Mouse (Mus musculus) left cerebral cortex, postnatal 10 days (tissue): ENCODE results near the gene Clec4e. TPM values are rescaled to one million over a fixed set of nuclear protein-coding genes. Genes with fewer than 3 reads are reported as not detected.

Experiments
- DNase-seq, 2 experiments: peaks; one replicate each; pipeline ENCODE4 v3.0.0; 2021 to 2022; ENCODE audit warnings: low spot score in 2 of 2, mixed read lengths in 1 of 2; ENCODE audit errors: extremely low spot score in 1 of 2
- intact Hi-C: fragments of 180-260 bp; cut with DNase I; formaldehyde crosslinking; loops from one replicate; pipeline ENCODE4 v1.15.1; 2025
- total RNA-seq, 2 experiments: library from RNA; stranded (reverse); gene quantifications; 2 replicates each; pipeline ENCODE4 v1.2.3; 2021

Gene Clec4e
- total RNA-seq, 2 experiments from 2014 or later: not detected

DNA sequence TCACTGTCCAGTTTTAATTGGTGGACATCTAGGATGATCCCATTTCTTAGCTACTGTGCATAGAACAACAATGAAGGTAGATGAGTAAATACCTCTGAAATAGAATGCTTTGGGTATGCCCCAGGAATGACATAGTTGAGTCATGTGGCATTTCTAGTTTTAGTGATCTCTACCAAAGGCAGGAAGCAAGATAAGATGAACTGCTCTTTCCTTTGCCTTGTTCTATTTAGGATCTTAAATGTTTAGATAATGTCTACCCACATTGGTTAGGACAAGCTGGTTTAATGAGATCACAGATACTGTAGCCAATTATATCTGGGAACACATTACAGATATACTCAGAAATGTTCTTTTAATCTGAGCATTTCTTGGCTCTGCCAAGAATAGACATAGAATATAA is 52.1 kb downstream of the Clec4e start:
- intact Hi-C loops: no loop called here

More for the DNA sequence above, 52.1 kb downstream of the Clec4e start:
- no peak for DNase-seq

Other genes starting within 250 kb of the Clec4e start
- not detected for gene Clec4b1, start 239.9 kb downstream of the Clec4e start, total RNA-seq
- 1 to 10 TPM in 1 of 2 experiments, under 1 TPM in 1; 0.67 to 2.5 TPM for gene Clec4a2, start 183.4 kb downstream of the Clec4e start, total RNA-seq
- gene Clec4b2, start 117.0 kb downstream of the Clec4e start, total RNA-seq: not detected
- not detected for gene Clec4n, start 60.0 kb downstream of the Clec4e start, total RNA-seq
- not detected for gene Clec4d, start 27.8 kb downstream of the Clec4e start, total RNA-seq
- gene Vmn2r19, start 18.5 kb upstream of the Clec4e start, total RNA-seq: not detected
- gene Vmn2r20, start 128.2 kb upstream of the Clec4e start, total RNA-seq: under 1 TPM in 1 of 2 experiments, not detected in 1; 0.04 TPM
- gene Vmn2r21, start 243.5 kb upstream of the Clec4e start, total RNA-seq: not detected